Mouse (Mus musculus) heart, embryonic 14.5 days (tissue): Measurements from ENCODE around the gene Angptl2. TPM values are rescaled to one million over a fixed set of nuclear protein-coding genes. Genes with fewer than 3 reads are reported as not detected.

Experiments used
- ATAC-seq: fragments of 200-750 bp; cut with Nextera tagmentation; 2 replicates; pipeline ENCODE4 v1.8.0; 2017; ENCODE audit warnings: low read depth, moderate TSS enrichment; ENCODE audit not compliant: insufficient number of reproducible peaks, insufficient read depth, low FRiP score
- H3K27ac ChIP-seq, 2 experiments: fragments of 200-500 bp in 1 of 2; fragments of 300-500 bp in 1 of 2; sonication (generic) in 1 of 2; replicated peaks in 1 of 2; 2 replicates each; pipeline ENCODE4 v1.5.1; 2012 to 2014; ENCODE audit warnings: low read depth in 2 of 2, low read length in 2 of 2, control low read depth in 1 of 2, mild to moderate bottlenecking in 1 of 2, mixed read lengths in 1 of 2; ENCODE audit not compliant: control insufficient read depth in 1 of 2, insufficient read depth in 1 of 2
- H3K27me3 ChIP-seq: fragments of 300-500 bp; sonication (generic); 2 replicates; pipeline ENCODE4 v1.6.1; 2014; ENCODE audit warnings: mild to moderate bottlenecking, low read length, control low read depth; ENCODE audit not compliant: control insufficient read depth, insufficient read depth
- H3K36me3 ChIP-seq: fragments of 300-500 bp; sonication (generic); 2 replicates; pipeline ENCODE4 v1.6.1; 2014; ENCODE audit warnings: mild to moderate bottlenecking, control low read depth, low read length, mixed read lengths; ENCODE audit not compliant: control insufficient read depth, insufficient read depth
- H3K4me1 ChIP-seq, 2 experiments: fragments of 200-500 bp in 1 of 2; fragments of 300-500 bp in 1 of 2; sonication (generic) in 1 of 2; 2 replicates each; pipeline ENCODE4 v1.6.1; 2012 to 2014; ENCODE audit warnings: low read length in 2 of 2, control low read depth in 1 of 2, mixed read lengths in 1 of 2; ENCODE audit not compliant: control insufficient read depth in 2 of 2, insufficient read depth in 2 of 2
- H3K4me2 ChIP-seq: fragments of 300-500 bp; sonication (generic); 2 replicates; pipeline ENCODE4 v1.6.1; 2014; ENCODE audit warnings: mild to moderate bottlenecking, low read length
- H3K4me3 ChIP-seq, 2 experiments: fragments of 200-500 bp in 1 of 2; fragments of 300-500 bp in 1 of 2; sonication (generic) in 1 of 2; 2 replicates each; pipeline ENCODE4 v1.5.1; 2012 to 2014; ENCODE audit warnings: low read length in 2 of 2, mild to moderate bottlenecking in 2 of 2, control low read depth in 1 of 2, low read depth in 1 of 2, moderate library complexity in 1 of 2; ENCODE audit not compliant: control insufficient read depth in 1 of 2, insufficient read depth in 1 of 2
- H3K9ac ChIP-seq: fragments of 300-500 bp; sonication (generic); 2 replicates; pipeline ENCODE4 v1.6.1; 2014; ENCODE audit warnings: mild to moderate bottlenecking, low read length
- H3K9me3 ChIP-seq: fragments of 300-500 bp; sonication (generic); 2 replicates; pipeline ENCODE4 v1.6.1; 2016; ENCODE audit warnings: low read length, control low read depth; ENCODE audit not compliant: control insufficient read depth
- WGBS: fragments of 180-500 bp; shearing (Covaris S2); extraction: QIAGEN DNeasy Blood & Tissue Kit; methylation state at CpG from one replicate; pipeline ENCODE4 v1.1.7; 2014; 5-methylcytosine and 5-hydroxymethylcytosine counted together
- polyA plus RNA-seq: library from polyadenylated mRNA; unstranded; fragments of >200 nt; fragmentation: Nextera tagmentation; extraction: Ambion mirVana; gene quantifications from 2 replicates; pipeline ENCODE4 v1.2.1, GENCODE M21; 2014

The Angptl2 gene
- polyA plus RNA-seq, 1 experiment from 2014 or later: 58.2 TPM

GRCm38 (mm10) chr2:33176921-33177320, 38.9 kb upstream of the Angptl2 start:
- Histone ChIP-seq H3K4me1 (peaks cover 24 to 26% of the 10 kb centered on the region in 2 experiments), H3K36me3 (peaks cover 3% of the 10 kb centered on the region; the same call in 1 of the 2 replicates), H3K9me3 (no peaks in the 10 kb centered on the region), H3K4me3 (no peak overlapping the region), H3K27me3 (no peaks in the 10 kb centered on the region), H3K9ac (peak overlapping the region; percentile 49; the same call in 1 of the 2 replicates), H3K27ac (peak overlapping the region; percentile 80 to 87), H3K4me2 (0 out of 2 replicates have a peak overlapping the region, but pooled peaks have one; percentile 45)
- 50% methylated on average over 2 of the region's 2 CpGs for WGBS
- ATAC-seq: no peak

GRCm38 (mm10) chr2:33177443-33178242, 38.2 kb upstream of the Angptl2 start:
- no peaks in the 10 kb centered on the region for H3K36me3 ChIP-seq
- H3K9me3 ChIP-seq: no peaks in the 10 kb centered on the region
- no peaks in the 10 kb centered on the region for H3K27me3 ChIP-seq
- H3K4me1 ChIP-seq: peaks cover 24 to 26% of the 10 kb centered on the region in 2 experiments
- H3K9ac ChIP-seq: peak overlapping the region; percentile 51
- peak overlapping the region; percentile 45 for H3K4me2 ChIP-seq
- WGBS: 30% methylated on average over 12 of the region's 12 CpGs
- peak; percentile 73 for ATAC-seq
- H3K4me3 ChIP-seq: no peak overlapping the region
- H3K27ac ChIP-seq: peak overlapping the region; percentile 80 to 87

DNA sequence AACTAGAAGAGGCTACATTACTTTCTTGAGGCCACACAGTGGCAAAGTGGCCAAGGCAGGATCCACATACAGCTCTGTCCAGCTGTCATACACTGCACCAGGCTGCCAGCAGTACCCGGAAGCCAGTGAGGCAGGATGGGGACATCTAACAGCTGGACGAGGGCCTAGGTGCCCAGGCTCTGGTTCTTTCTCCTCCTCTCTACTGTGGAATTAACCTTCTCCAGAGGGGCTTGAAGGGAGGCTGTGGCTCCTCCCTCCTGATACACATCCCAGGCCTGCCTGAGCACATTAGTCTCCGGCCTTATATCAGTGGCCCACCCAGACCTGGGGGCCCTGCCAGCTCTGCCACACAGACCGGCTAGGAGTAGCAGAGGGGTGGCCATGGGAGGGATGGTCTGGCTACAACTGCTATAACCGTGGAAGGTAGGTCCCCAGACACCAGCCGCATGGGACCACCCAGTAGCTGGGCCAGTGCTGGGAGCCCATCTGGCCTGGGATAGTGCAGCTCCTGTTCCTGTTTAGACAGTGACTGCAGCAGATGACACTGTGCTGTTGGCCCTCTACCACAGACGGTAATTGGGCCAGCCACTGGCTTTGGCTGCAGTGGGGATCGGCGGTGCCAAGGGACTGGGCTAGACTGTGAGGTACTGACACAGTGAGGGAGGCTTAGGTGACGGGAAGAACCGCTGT, 37.5 kb upstream of the Angptl2 start:
- Histone ChIP-seq H3K4me2 (peak overlapping the region; percentile 45), H3K4me1 (peaks cover 24 to 26% of the 10 kb centered on the region in 2 experiments), H3K27ac (peak overlapping the region; percentile 14 to 87; a peak in 3 of 4 replicates), H3K9ac (peak overlapping the region; percentile 51), H3K4me3 (no peak overlapping the region), H3K36me3 (no peaks in the 10 kb centered on the region), H3K27me3 (no peaks in the 10 kb centered on the region), H3K9me3 (no peaks in the 10 kb centered on the region)
- ATAC-seq: no peak
- WGBS: 50% methylated on average over 11 of the region's 11 CpGs

DNA sequence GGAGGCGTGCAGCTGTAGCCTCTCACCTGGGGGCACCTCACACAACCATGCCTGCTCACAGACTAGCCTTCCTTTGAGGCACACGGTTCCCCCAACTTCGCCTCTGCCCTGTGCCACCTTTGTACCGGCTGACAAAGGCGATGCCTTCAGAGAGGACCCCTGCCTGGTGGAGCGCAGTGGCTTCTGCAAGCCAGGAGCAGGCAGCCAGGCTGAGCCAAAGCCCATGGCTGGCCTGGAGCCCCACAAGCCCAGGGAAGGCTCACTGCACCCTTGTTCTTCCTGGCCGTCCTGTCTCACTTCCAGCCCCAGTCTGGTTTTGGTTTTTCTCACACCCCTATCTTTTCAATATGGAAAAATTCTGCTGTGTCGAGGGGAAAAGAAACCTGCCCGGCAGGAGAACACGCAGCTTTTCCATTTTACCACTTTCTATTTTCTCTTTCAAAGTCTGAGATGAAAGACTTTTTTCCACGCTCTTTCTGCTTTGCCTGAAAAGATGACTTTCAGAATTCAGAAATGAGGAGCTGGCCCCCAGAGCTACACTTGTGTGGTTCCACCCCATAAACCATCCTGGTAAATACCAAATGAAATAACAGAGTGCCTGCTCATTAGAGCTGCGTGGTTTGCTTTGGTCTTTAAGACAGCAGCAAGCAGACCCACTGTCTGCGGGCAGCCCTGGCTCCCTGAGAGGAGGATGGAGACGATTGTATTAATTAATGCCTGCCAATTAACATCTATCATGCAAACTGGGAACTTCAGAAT, 36.5 kb upstream of the Angptl2 start:
- H3K9ac ChIP-seq: peak overlapping the region; percentile 8; the same call in 1 of the 2 replicates
- H3K27me3 ChIP-seq: no peaks in the 10 kb centered on the region
- no peak overlapping the region for H3K4me3 ChIP-seq
- no peak for ATAC-seq
- 78% methylated on average over 14 of the region's 14 CpGs for WGBS
- peaks cover 25 to 26% of the 10 kb centered on the region in 2 experiments for H3K4me1 ChIP-seq
- H3K27ac ChIP-seq: 0 out of 4 replicates have a peak overlapping the region, but pooled peaks have one; percentile 15 to 29
- no peak overlapping the region for H3K4me2 ChIP-seq
- H3K9me3 ChIP-seq: no peaks in the 10 kb centered on the region
- H3K36me3 ChIP-seq: no peaks in the 10 kb centered on the region

DNA sequence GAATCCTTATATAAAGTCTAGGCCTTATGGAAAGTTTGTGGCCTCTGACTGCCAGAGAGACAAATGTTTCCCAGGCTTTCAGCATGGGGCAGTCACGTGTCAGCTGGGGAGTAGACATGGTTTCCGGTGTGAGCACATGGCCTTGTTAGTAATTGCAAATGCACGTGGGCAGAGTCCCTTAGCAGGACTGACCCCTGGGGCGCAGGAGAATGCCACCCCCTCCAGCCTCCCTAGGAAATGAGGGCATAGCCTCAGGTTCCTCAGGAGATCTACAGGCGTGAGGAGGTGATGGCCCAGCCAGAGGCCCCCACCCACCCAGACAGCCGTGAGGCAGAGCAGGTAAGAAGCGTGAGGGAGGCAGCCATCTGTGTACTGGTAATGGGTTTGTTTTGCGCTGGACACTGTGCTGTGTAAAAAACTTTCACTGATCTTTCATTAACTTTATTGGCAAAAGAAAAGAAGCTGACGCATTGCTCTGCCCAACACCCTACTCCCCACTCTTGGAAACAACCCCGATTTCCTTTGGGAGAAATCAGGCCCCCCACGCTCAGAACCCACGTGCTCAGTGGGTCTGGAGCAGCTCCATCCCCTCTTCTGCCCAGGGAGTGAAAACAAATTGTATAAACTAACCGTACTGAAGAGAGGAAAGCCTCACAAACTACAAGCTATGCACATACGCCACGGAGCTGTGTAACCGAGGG, 35.8 kb upstream of the Angptl2 start:
- Histone ChIP-seq H3K27me3 (no peaks in the 10 kb centered on the region), H3K4me2 (no peak overlapping the region)
- no peak for ATAC-seq

GRCm38 (mm10) chr2:33183321-33183720, 32.5 kb upstream of the Angptl2 start:
- 92% methylated on average over 7 of the region's 7 CpGs for WGBS
- H3K27me3 ChIP-seq: no peaks in the 10 kb centered on the region
- peaks cover 40 to 46% of the 10 kb centered on the region in 2 experiments for H3K4me1 ChIP-seq
- no peaks in the 10 kb centered on the region for H3K9me3 ChIP-seq
- no peak overlapping the region for H3K4me3 ChIP-seq
- H3K9ac ChIP-seq: no peak overlapping the region
- H3K4me2 ChIP-seq: no peak overlapping the region
- ATAC-seq: no peak
- H3K27ac ChIP-seq: no peak overlapping the region
- H3K36me3 ChIP-seq: no peaks in the 10 kb centered on the region

More for the DNA sequence above, 35.8 kb upstream of the Angptl2 start:
- no peaks in the 10 kb centered on the region for H3K36me3 ChIP-seq
- no peak overlapping the region for H3K4me3 ChIP-seq
- H3K27ac ChIP-seq: 0 out of 4 replicates have a peak overlapping the region, but pooled peaks of 1 of the 2 experiments have one; percentile 15
- peaks cover 27 to 28% of the 10 kb centered on the region in 2 experiments for H3K4me1 ChIP-seq
- 69% methylated on average over 16 of the region's 16 CpGs for WGBS
- no peaks in the 10 kb centered on the region for H3K9me3 ChIP-seq
- 0 out of 2 replicates have a peak overlapping the region, but pooled peaks have one; percentile 0 for H3K9ac ChIP-seq
